Mouse (Mus musculus): Measurements from ENCODE around the gene Lactb.

Gene Lactb

GRCm38 (mm10) chr9:66978468-66978867, 3.2 kb upstream of the Lactb start:
- no peak for DNase-seq

DNA sequence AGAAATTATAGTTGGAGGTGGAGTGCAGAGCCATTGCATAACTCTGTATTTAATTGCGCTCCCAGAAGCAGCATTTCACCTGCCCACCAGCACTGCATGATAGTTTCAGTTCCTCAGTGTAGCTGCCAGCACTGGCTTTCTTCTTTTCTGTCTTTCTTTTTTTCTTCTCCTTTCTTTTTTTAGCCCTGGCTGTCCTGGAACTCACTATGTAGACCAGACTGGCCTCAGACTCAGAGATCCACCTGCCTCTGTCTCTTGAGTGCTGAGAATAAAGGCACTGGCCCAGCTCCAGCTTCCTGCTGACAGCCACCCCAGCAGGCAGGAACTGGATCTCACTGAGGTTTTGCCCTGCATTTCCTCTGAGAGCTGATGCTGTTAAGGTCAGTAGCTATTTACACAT, 2.7 kb upstream of the Lactb start:
- peak; percentile 41 to 66 for DNase-seq

- no peak for DNase-seq
Observed at GRCm38 (mm10) chr9:66977121-66977520, 1.8 kb upstream of the Lactb start.

DNA sequence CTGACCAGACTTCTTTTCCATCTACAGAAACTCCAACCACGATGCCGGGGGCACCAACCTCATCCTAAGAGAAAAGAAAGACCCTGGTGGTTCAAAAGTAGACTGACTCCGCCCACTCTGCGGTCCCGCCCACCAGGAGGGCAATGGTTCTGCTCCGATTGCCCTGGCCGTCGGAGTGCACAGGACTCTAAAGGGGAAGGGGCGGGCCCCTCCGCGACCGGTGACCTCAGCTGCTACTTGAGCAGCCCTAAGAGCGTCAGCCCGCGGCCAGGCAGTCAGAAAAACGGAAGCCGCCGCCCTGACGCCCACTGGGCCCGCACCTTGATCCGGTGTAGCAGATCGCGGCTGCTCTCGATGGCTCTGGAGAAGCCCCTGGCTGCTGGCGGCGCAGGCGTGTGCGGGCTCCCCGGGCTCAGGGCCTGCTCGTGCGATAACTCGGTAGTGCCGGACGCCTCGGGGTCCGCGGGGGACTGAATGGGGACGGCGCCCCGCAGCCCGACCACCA, 511 bp downstream of the Lactb start:
- peak; percentile 69 to 82 for DNase-seq

GRCm38 (mm10) chr9:66971116-66971515, 4.2 kb downstream of the Lactb start:
- no peak for DNase-seq

DNA sequence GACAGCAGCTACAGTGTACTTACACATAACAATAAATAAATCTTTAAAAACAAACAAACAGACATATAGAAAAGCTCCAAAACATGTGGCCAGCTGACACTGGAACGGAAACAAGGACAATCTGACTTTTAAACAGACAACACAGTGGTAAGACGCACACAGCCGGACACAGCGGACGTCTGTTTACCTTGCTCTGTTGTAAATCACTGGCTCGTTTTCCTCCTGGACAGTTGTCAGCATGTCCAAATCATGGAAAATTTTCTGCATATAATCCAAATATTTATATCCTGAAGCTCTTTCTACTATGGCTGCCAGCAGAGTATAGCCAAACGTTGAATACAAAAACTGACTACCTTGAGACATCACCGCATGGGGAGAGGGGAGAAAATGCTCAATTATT, 7.8 kb downstream of the Lactb start:
- DNase-seq = no peak

GRCm38 (mm10) chr9:66961478-66961877, 13.8 kb downstream of the Lactb start:
- no peak for DNase-seq

- DNase-seq = no peak
Observed at GRCm38 (mm10) chr9:66957451-66957850, 17.8 kb downstream of the Lactb start.

DNA sequence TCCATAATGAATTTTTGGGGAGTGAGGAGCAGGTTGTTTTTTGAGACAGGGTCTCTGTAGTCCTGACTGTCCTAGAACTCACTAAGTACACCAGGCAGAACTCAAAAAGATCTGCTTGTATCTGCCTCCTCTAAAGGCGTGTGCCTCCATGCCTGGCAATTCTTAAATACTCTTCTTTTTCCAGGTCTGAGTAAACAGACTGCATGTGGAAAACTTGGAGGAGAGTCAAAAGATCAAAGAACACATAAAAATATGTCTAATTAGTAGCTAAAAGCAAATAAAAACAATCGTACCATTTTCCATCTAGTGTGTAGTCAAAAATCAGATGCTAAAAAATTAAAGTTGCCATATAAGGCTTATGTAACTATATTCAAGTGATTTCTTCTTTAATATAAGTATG, 22.4 kb downstream of the Lactb start:
- no peak for DNase-seq

DNA sequence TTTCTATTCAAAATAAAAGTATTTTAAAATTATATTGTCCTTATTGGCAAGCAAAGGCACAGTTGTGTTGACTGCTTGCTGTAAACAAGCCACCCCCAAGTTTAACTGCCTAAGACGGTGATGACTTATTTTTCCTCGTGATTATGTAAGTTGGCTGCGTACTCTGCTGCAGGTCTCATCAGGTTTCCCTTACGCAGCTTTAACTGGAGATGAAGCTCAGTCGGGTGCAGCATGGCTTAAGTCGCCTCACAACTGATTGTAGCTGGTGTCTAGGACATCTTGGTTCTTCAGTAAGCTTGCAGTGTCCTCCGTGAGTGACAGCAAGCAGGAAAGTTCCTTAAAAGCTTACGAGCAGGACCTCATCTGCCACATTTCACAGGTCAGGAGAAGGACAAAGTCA, 23.0 kb downstream of the Lactb start:
- no peak for DNase-seq

DNA sequence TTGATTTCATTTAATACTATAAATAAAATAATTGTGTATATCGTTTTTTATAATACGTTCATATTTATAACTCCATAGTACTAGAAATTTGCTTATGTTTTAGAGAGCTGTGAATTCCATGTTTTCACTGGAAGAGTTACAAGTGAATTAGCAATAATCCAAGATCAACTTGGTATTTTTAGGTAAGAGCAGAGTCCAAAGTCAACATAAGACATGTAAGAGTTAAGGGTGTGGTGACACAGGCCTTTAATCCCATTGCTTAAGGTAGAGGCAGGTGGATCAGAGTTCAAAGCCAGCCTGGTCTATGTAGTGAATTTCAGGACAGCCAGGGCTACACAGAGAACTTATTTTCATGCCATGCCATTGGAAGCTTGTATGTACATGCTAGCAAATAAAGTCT, 26.7 kb downstream of the Lactb start:
- DNase-seq = no peak

- DNase-seq = peak; percentile 92 to 96
Observed at GRCm38 (mm10) chr9:66945647-66946641, 29.3 kb downstream of the Lactb start, which contains the start of gene Rps27l. Gene Rps27l, plus strand, starts transcription at chr9:66946086.

GRCm38 (mm10) chr9:66945161-66945560, 30.1 kb downstream of the Lactb start:
- DNase-seq = no peak

- DNase-seq = peak in 1 of 2 experiments; percentile 64
Observed at GRCm38 (mm10) chr9:66938836-66939235, 36.4 kb downstream of the Lactb start.

DNA sequence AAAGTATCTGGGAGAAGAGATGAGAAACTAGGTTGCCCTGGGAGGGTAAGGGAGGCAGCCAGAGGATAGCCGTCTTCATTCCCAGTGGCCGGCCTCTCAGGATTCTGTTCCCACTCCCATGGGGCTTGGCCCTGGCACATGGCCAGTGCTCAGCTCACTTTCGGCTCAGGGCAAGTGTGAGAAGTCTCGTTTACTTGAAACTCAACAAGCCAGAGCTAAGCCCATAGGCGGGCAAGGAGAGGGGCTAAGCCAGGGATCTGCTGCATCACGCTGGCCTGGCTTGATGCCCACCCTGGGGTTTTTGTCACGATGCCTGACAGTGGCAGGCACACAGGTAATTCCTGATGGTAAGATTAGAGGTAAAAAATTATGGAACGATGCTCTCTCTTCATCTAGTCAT, 37.8 kb downstream of the Lactb start:
- peak; percentile 32 to 53 for DNase-seq

DNA sequence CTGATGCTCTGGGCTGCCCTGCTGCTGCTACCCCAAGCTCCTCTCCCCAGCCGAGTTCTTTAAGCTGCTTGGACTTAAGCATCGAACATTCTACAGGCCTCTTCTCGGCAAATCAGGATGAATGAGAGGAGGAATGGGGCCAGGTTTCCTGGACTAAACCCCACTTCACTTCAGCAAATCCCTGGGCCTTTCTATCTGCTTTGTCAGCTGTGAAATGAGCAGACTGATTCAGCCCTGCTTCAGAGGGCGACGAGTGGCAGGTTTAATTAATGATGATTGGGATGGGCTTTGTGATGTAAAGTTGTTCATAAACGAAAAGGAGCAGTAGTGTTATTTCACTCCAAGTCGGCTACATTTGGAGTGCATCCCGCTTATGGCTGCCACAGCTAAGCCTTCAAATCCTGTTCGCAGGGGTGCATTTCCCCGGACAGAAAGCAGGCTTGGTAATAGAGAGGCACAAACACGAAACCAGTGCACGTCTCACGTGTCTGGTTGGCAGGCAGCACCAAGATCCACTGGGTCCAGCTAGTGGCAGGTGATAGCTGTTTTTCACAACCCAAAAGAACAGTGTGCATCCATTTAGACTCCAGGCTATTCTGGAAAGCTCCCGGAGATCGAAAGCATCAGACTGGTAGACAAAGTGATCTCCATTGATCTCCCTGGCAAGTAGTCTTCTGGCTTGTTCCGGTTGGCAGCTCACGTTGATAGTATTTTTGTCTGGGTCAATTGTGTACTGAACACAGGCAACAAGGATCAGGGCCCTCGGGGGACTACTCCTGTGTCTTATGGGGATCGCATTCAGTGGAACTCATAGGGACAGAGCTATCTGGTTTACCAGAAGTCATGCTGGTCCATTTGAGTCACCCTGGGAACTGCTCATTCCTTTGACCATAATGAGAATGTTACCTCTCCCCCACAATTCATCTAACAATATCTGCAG, 41.1 kb downstream of the Lactb start:
- DNase-seq = no peak

GRCm38 (mm10) chr9:66930351-66930750, 44.9 kb downstream of the Lactb start:
- no peak for DNase-seq

DNA sequence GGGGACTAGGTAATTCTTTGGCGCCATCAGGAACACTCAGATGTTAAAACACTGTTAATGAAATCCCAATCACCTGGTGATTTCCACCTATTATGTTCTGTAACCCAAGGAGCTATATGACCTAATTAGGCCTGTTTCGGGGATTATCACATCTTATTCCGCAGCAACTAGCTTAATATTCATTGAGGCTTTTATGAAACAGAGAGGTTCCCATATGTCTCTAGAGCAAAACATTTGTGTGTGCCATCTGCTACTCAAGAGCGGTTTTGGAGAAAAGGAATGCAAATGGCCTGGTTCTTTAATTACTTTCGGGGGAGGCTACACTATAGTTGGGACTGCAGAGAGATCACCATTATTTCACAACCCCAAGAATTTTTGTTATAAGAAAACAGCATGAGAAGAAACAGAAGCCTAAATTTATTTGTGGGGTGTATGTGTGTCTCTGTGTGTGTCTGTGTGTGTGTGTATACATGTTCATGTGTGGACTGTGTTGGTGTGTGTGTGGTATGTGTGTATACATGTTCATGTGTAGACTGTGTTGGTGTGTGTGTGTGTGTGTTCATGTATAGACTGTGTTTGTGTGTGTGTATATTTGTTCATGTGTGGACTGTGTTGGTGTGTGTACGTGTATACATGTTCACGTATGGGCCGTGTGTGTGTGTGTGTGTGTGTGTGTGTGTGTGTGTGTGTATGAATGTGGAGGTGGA, 47.4 kb downstream of the Lactb start:
- peak in 1 of 2 experiments; percentile 32 for DNase-seq

GRCm38 (mm10) chr9:66925853-66926252, 49.4 kb downstream of the Lactb start:
- no peak for DNase-seq

DNA sequence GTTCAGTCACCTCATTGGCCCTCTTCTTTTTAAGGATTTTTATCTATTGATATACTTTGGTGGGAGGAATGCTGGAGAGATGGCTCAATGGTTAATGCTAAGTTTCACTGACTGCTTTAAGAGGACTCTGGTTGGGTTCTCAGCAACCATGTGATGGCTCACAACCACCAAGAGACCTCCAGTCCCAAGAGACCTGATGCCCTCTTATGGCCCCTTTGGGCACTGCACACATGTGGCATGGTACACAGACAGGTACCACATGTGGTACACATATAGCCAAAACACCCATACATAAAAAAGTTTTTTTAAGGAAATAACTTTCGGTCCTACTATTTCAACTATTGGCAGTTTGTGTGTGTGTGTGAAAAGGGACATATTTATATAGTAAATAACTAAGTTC, 53.2 kb downstream of the Lactb start:
- peak in 1 of 2 experiments; percentile 31 for DNase-seq

GRCm38 (mm10) chr9:66920488-66921279, 54.6 kb downstream of the Lactb start:
- no peak for DNase-seq

GRCm38 (mm10) chr9:66919981-66920380, 55.3 kb downstream of the Lactb start:
- peak; percentile 30 to 37 for DNase-seq
